Mouse (Mus musculus): ENCODE results near the gene Kif21a. TPM values are rescaled to one million over a fixed set of nuclear protein-coding genes. Genes with fewer than 3 reads are reported as not detected.

Gene Kif21a
- polyA plus RNA-seq, 1 experiment = 8.6 TPM

DNA sequence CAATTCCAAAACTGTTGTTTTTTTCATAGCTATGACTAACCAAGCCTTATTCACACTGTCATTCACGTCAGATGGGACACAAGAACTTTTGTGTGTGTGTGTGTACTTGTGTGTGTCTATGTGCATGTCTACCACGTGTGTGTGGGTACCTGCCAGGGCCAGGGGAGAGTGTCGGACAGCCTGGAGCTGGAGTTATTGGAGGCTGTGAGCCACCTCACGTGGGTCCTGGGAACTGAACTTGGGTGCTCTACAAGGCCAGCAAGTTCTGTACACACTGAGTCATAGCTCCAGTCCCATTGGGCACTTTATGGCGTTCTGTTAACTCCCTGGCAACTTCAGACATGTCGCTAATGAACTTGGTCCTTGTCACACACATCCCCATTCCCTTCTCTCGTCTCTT, 45.0 kb downstream of the Kif21a start:
- TF ChIP-seq POLR2A (IDR thresholded peaks at IDR 0.05; ENCODE audit: control insufficient read depth, low read depth, low read length) = no peak
- no peak for TF ChIP-seq CTCF (IDR thresholded peaks at IDR 0.05; ENCODE audit: control insufficient read depth, insufficient read depth, insufficient replicate concordance, low read depth, low read length)
- no peak overlapping the region for H3K4me3 ChIP-seq (ENCODE audit: control insufficient read depth, low read depth, low read length)
- no peaks in the 10 kb centered on the region for H3K27me3 ChIP-seq (ENCODE audit: control insufficient read depth, insufficient read depth, low read length)
- no peak overlapping the region for H3K27ac ChIP-seq (ENCODE audit: control insufficient read depth, insufficient read depth, low read depth, low read length)
- no peaks in the 10 kb centered on the region for H3K4me1 ChIP-seq (ENCODE audit: control insufficient read depth, insufficient read depth, low read length)
- H3K36me3 ChIP-seq (ENCODE audit: control insufficient read depth, insufficient read depth, low read length) = no peaks in the 10 kb centered on the region

DNA sequence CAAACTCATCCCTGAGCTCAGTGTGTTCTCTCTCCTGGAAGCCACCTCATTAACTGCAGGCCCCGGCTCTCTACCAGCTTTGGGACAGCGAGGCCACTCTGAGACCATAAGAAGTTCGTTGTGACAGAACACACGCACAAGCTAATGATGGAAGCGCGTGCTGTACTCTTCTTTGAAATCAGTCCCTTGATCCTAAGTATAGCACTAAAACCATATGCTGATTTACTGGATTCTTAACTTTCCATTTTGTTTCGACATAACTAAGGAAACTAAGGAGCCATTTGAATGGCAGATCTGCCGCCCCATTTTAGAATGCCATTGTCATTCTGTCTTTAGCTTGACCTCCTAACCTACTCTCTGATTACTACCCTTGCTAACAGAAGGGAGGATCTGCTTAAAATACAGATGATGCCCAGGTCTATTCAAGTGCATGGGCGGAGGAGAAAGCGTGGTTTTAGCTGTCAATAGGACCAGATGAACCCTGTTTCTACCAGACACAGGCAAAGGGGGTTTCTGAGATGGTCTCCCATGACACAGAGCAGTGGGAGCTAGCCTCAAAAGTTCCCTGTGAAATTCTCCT, 48.6 kb downstream of the Kif21a start:
- no peaks in the 10 kb centered on the region for H3K27me3 ChIP-seq (ENCODE audit: control insufficient read depth, insufficient read depth, low read length)
- H3K27ac ChIP-seq (ENCODE audit: control insufficient read depth, insufficient read depth, low read depth, low read length) = no peak overlapping the region
- no peaks in the 10 kb centered on the region for H3K4me1 ChIP-seq (ENCODE audit: control insufficient read depth, insufficient read depth, low read length)
- no peaks in the 10 kb centered on the region for H3K36me3 ChIP-seq (ENCODE audit: control insufficient read depth, insufficient read depth, low read length)
- TF ChIP-seq POLR2A (IDR thresholded peaks at IDR 0.05; ENCODE audit: control insufficient read depth, low read depth, low read length) (no peak), CTCF (IDR thresholded peaks at IDR 0.05; ENCODE audit: control insufficient read depth, insufficient read depth, insufficient replicate concordance, low read depth, low read length) (no peak)
- H3K4me3 ChIP-seq (ENCODE audit: control insufficient read depth, low read depth, low read length) = no peak overlapping the region

DNA sequence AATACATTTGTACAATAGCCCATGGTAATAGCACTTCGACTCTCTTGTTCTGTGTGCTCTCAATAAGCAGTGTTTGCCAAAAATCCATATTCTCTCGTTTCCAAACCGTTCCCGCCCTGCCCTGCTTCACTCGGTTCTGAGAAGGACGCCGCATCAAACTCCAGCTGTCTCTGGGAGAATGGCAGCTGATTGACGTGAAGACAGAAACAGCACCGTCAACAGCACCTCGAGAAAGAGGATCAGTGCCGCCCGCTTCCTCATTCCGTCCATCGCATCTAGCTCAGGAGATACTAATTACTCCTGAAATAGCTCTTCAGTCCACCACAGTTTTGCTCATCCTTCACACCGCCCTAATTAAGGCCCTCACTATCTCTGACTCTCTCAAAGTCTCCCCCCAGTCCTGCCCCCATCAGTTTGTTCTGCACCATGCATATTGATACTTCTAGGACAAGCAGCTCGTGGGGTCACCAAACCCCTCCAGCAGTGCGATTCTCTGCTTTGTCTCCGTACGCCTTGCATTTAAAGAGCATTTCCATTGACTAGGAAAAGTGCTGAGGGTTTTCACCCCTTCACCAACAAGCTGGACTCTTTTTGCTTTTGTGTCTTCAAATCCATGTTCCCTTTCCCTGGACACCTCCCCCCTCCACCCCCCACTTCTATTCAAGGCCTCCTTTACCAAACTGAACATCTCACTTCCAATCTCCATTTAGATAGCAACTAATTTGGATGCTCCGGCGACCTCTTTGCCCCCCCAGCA, 49.3 kb downstream of the Kif21a start:
- H3K36me3 ChIP-seq (ENCODE audit: control insufficient read depth, insufficient read depth, low read length) = no peaks in the 10 kb centered on the region
- no peak overlapping the region for H3K4me3 ChIP-seq (ENCODE audit: control insufficient read depth, low read depth, low read length)
- no peak overlapping the region for H3K27ac ChIP-seq (ENCODE audit: control insufficient read depth, insufficient read depth, low read depth, low read length)
- TF ChIP-seq POLR2A (IDR thresholded peaks at IDR 0.05; ENCODE audit: control insufficient read depth, low read depth, low read length) (no peak), CTCF (IDR thresholded peaks at IDR 0.05; ENCODE audit: control insufficient read depth, insufficient read depth, insufficient replicate concordance, low read depth, low read length) (no peak)
- H3K27me3 ChIP-seq (ENCODE audit: control insufficient read depth, insufficient read depth, low read length) = no peaks in the 10 kb centered on the region
- no peaks in the 10 kb centered on the region for H3K4me1 ChIP-seq (ENCODE audit: control insufficient read depth, insufficient read depth, low read length)

DNA sequence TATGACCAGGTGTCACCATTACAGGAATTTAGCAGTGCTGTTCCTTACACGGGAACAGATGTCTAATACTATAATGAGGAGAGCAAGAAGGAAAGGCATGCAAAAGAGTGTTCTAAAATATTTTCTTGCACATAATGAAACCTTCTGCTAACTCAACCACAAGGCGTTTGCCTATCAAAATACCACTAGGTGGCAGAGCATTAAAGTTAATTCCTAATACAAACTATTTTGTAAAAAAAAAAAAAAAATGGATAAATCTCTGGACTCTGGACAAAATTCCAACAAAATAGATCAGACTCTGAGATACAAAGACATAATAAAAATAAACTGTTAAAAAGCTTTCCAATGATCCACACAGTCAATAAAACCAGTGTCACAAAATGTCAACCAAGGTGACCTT, 56.9 kb downstream of the Kif21a start:
- TF ChIP-seq CTCF (IDR thresholded peaks at IDR 0.05; ENCODE audit: control insufficient read depth, insufficient read depth, insufficient replicate concordance, low read depth, low read length) (no peak), POLR2A (IDR thresholded peaks at IDR 0.05; ENCODE audit: control insufficient read depth, low read depth, low read length) (no peak)
- H3K36me3 ChIP-seq (ENCODE audit: control insufficient read depth, insufficient read depth, low read length) = no peaks in the 10 kb centered on the region
- H3K27me3 ChIP-seq (ENCODE audit: control insufficient read depth, insufficient read depth, low read length) = no peaks in the 10 kb centered on the region
- no peak overlapping the region for H3K4me3 ChIP-seq (ENCODE audit: control insufficient read depth, low read depth, low read length)
- H3K27ac ChIP-seq (ENCODE audit: control insufficient read depth, insufficient read depth, low read depth, low read length) = no peak overlapping the region
- H3K4me1 ChIP-seq (ENCODE audit: control insufficient read depth, insufficient read depth, low read length) = no peaks in the 10 kb centered on the region

DNA sequence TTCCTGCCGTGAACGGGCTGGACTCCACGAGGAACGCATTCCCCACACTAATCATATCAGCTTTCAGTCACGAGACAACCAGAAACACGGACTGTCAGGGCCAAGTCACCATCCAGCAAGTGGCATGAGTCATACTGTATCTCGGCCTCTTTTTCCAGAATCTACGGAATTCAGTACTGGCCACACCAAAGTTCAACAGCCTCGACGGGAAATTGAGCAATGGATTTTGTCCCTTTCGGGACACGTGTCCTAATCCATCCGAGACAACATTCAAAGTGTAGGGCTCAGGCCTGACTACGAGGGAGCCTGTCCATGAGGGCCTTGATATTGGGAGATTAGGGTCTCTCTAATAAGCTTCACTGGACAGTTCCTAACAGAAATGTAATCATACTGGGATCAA, 57.4 kb downstream of the Kif21a start:
- Histone ChIP-seq H3K4me1 (ENCODE audit: control insufficient read depth, insufficient read depth, low read length) (no peaks in the 10 kb centered on the region), H3K36me3 (ENCODE audit: control insufficient read depth, insufficient read depth, low read length) (no peaks in the 10 kb centered on the region), H3K27ac (ENCODE audit: control insufficient read depth, insufficient read depth, low read depth, low read length) (no peak overlapping the region), H3K4me3 (ENCODE audit: control insufficient read depth, low read depth, low read length) (no peak overlapping the region), H3K27me3 (ENCODE audit: control insufficient read depth, insufficient read depth, low read length) (no peaks in the 10 kb centered on the region)
- no peak for TF ChIP-seq CTCF (IDR thresholded peaks at IDR 0.05; ENCODE audit: control insufficient read depth, insufficient read depth, insufficient replicate concordance, low read depth, low read length)
- no peak for TF ChIP-seq POLR2A (IDR thresholded peaks at IDR 0.05; ENCODE audit: control insufficient read depth, low read depth, low read length)

DNA sequence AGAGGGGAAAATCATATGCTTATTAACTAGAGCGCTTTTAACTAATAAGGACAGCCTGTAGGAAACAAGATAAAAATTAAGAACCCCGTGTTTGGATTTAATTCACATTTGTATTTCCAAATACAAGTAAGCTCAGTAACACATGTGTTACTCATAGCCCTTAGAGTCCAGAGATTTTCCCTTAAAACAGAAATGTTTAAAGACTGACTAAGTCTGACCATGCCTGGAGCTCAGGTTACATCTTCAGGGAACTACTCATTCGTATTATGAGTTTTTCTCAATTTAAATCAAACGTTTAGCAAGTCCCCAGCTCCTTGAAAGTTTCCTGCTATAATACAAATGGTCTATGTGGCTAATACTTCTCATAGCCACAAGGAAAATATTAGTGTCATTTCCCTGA, 57.9 kb downstream of the Kif21a start:
- Histone ChIP-seq H3K27ac (ENCODE audit: control insufficient read depth, insufficient read depth, low read depth, low read length) (no peak overlapping the region), H3K4me1 (ENCODE audit: control insufficient read depth, insufficient read depth, low read length) (no peaks in the 10 kb centered on the region), H3K4me3 (ENCODE audit: control insufficient read depth, low read depth, low read length) (no peak overlapping the region), H3K27me3 (ENCODE audit: control insufficient read depth, insufficient read depth, low read length) (no peaks in the 10 kb centered on the region), H3K36me3 (ENCODE audit: control insufficient read depth, insufficient read depth, low read length) (no peaks in the 10 kb centered on the region)
- TF ChIP-seq POLR2A (IDR thresholded peaks at IDR 0.05; ENCODE audit: control insufficient read depth, low read depth, low read length) (no peak), CTCF (IDR thresholded peaks at IDR 0.05; ENCODE audit: control insufficient read depth, insufficient read depth, insufficient replicate concordance, low read depth, low read length) (no peak)

DNA sequence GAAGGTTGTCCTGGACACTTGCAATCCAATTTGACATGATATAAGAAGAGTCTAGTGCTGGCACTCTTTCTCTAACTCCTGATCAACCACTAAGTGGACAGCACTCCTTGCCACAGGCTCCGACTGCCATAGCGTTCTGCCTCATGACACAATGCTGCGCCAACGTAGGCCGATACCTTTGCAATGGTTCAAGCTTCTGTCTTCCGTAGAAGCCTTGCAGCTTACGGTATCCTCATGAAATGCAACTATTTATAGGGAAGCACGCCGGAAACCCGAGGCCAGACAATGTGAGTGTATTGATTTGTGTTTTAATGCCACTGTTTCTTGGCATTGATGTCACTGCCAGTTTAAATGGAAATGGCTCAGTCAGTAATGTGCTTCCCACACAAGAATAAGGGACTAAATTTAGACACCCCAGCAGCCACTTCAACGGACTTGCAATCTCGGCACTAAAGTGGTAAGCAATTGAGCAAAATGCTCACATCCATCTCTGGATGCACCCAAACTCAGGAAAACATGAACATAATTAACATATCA, 62.0 kb downstream of the Kif21a start:
- Histone ChIP-seq H3K27ac (ENCODE audit: control insufficient read depth, insufficient read depth, low read depth, low read length) (no peak overlapping the region), H3K36me3 (ENCODE audit: control insufficient read depth, insufficient read depth, low read length) (no peaks in the 10 kb centered on the region), H3K4me1 (ENCODE audit: control insufficient read depth, insufficient read depth, low read length) (no peaks in the 10 kb centered on the region), H3K27me3 (ENCODE audit: control insufficient read depth, insufficient read depth, low read length) (no peaks in the 10 kb centered on the region), H3K4me3 (ENCODE audit: control insufficient read depth, low read depth, low read length) (no peak overlapping the region)
- no peak for TF ChIP-seq CTCF (IDR thresholded peaks at IDR 0.05; ENCODE audit: control insufficient read depth, insufficient read depth, insufficient replicate concordance, low read depth, low read length)
- no peak for TF ChIP-seq POLR2A (IDR thresholded peaks at IDR 0.05; ENCODE audit: control insufficient read depth, low read depth, low read length)
